Mouse (Mus musculus): ENCODE measurements around the gene Pik3r5.

DNA sequence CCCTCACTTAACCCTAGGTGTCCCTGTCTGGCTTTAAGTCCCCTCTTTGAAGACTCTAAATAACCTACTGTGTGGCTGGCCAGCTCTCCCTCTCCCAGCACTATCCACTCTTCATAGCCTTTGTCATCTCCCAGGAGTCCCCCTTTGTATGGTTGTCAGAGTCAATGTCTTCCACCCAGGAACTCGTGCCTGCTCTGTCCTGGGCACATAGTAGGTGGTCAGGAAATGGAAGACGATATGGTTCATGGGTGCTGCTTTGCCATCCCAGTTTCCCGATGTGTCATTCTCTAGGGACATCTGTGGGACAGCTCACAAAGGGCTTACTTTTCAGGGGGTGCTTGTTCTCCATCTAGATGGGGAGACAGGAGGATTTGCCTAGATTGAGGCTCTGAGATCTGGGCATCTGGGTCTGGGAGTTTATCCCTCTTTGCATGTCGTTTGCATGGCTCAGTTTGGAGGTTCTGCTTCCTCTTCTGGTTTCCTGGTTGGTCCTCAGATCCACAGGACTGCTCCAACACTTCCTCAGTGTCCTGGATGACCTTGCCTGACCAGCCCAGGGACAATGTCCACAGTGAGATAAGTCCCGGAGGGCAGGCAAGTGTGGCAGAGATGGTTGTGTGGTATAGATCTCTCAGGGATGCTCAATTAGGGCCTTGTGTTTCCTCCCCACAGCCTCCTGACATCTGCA is 40.4 kb downstream of the Pik3r5 start:
- TF ChIP-seq CTCF (IDR thresholded peaks at IDR 0.05; ENCODE audit: control insufficient read depth, insufficient read depth, insufficient replicate concordance, low read depth, low read length) (no peak), POLR2A (IDR thresholded peaks at IDR 0.05; ENCODE audit: control insufficient read depth, low read depth, low read length) (no peak)
